Mouse (Mus musculus): ENCODE measurements around the gene Ufsp1. TPM values are rescaled to one million over a fixed set of nuclear protein-coding genes. Genes with fewer than 3 reads are reported as not detected.

Gene Ufsp1
- polyA plus RNA-seq, 1 experiment from 2014 or later: 8.5 TPM

- Histone ChIP-seq H3K9me3 (replicated peaks) (no peaks in the 10 kb centered on the region), H3K36me3 (peaks cover 55% of the 10 kb centered on the region), H3K27me3 (ENCODE audit: low read depth, poor library complexity, severe bottlenecking) (no peaks in the 10 kb centered on the region), H3K4me3 (no peak overlapping the region), H3K27ac (no peak overlapping the region), H3K4me1 (peaks cover 21% of the 10 kb centered on the region)
- DNase-seq (ENCODE audit: low spot score): no peak
- 93% methylated on average over 1 of the region's 1 CpGs for WGBS
Observed at GRCm38 (mm10) chr5:137318570-137318969, 24.1 kb downstream of the Ufsp1 start.

GRCm38 (mm10) chr5:137320996-137321395 is 26.6 kb downstream of the Ufsp1 start:
- WGBS: 97% methylated on average over 3 of the region's 3 CpGs
- H3K36me3 ChIP-seq: peaks cover 66% of the 10 kb centered on the region
- no peak overlapping the region for H3K4me3 ChIP-seq

GRCm38 (mm10) chr5:137330910-137331309 is 36.5 kb downstream of the Ufsp1 start:
- Histone ChIP-seq H3K27me3 (ENCODE audit: low read depth, poor library complexity, severe bottlenecking) (no peaks in the 10 kb centered on the region), H3K4me3 (no peak overlapping the region), H3K4me1 (peaks cover 18% of the 10 kb centered on the region), H3K9me3 (replicated peaks) (no peaks in the 10 kb centered on the region), H3K36me3 (peaks cover 13% of the 10 kb centered on the region), H3K27ac (no peak overlapping the region)
- DNase-seq (ENCODE audit: low spot score): no peak
- 92% methylated on average over 7 of the region's 7 CpGs for WGBS

More at GRCm38 (mm10) chr5:137320996-137321395, 26.6 kb downstream of the Ufsp1 start:
- H3K4me1 ChIP-seq: no peaks in the 10 kb centered on the region
- H3K27ac ChIP-seq: no peak overlapping the region
- DNase-seq (ENCODE audit: low spot score): no peak
- no peaks in the 10 kb centered on the region for H3K27me3 ChIP-seq (ENCODE audit: low read depth, poor library complexity, severe bottlenecking)
- no peaks in the 10 kb centered on the region for H3K9me3 ChIP-seq (replicated peaks)

- peaks cover 30% of the 10 kb centered on the region for H3K4me1 ChIP-seq
- no peak for DNase-seq (ENCODE audit: low spot score)
Observed at GRCm38 (mm10) chr5:137332857-137333511, 38.6 kb downstream of the Ufsp1 start.

GRCm38 (mm10) chr5:137333512-137334174 is 39.2 kb downstream of the Ufsp1 start, which contains the start of gene Slc12a9:
TSS of gene Slc12a9 (minus strand) at chr5:137333597.
- no peaks in the 10 kb centered on the region for H3K36me3 ChIP-seq
- under 1% methylated on average over 44 of the region's 44 CpGs for WGBS
- no peaks in the 10 kb centered on the region for H3K27me3 ChIP-seq (ENCODE audit: low read depth, poor library complexity, severe bottlenecking)
- H3K4me3 ChIP-seq: peak within 1 kb of the TSS; percentile 71
- H3K27ac ChIP-seq: peak within 1 kb of the TSS; percentile 86
- no peaks in the 10 kb centered on the region for H3K9me3 ChIP-seq (replicated peaks)
- peaks cover 35% of the 10 kb centered on the region for H3K4me1 ChIP-seq
- DNase-seq (ENCODE audit: low spot score): peak; percentile 89

More at GRCm38 (mm10) chr5:137332857-137333511, 38.6 kb downstream of the Ufsp1 start:
- peak overlapping the region; percentile 86 for H3K27ac ChIP-seq
- no peaks in the 10 kb centered on the region for H3K36me3 ChIP-seq
- H3K4me3 ChIP-seq: peak overlapping the region; percentile 71
- WGBS: 22% methylated on average over 15 of the region's 15 CpGs
- no peaks in the 10 kb centered on the region for H3K27me3 ChIP-seq (ENCODE audit: low read depth, poor library complexity, severe bottlenecking)
- H3K9me3 ChIP-seq (replicated peaks): no peaks in the 10 kb centered on the region

DNA sequence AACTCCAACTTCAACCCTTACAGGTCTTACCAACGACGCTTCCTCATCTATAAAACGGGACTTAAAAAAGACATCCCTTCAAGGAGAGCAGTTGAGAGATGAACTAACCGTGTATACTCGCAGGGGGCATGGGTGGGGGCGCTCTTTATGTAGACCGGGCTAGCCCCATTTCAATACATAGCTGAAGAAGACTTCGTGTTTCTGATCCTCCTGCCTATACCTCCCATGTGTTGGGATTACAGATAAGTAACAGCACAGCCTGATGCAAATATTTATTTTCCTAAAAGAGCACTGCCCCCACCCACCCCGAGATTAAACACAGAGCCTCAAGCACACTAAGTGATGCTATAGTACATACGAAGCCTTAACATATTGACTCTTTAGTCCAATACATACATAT is 39.9 kb downstream of the Ufsp1 start:
- Histone ChIP-seq H3K27me3 (ENCODE audit: low read depth, poor library complexity, severe bottlenecking) (no peaks in the 10 kb centered on the region), H3K4me1 (peaks cover 42% of the 10 kb centered on the region), H3K36me3 (no peaks in the 10 kb centered on the region), H3K4me3 (no peak overlapping the region), H3K9me3 (replicated peaks) (no peaks in the 10 kb centered on the region), H3K27ac (no peak overlapping the region)
- 65% methylated on average over 10 of the region's 10 CpGs for WGBS
- no peak for DNase-seq (ENCODE audit: low spot score)

DNA sequence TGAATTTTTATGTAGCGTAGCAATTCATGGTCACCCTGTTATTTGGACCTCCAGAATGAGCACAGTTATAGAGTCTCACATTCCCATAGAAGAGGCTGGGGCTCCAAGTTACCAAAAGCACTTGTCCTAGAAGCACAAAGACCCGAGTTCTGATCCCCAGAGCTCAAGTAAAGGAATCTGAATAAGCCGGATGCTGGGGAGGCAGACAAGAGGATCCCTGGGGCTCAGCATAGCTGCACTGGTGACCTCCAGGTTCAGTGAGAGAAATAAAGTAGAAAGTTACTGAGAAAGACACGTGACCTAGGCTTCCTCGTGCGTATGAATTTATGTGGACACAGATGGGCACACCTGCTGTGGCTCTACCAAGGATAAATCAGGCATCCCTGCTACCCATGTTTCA is 40.6 kb downstream of the Ufsp1 start:
- Histone ChIP-seq H3K27ac (no peak overlapping the region), H3K9me3 (replicated peaks) (no peaks in the 10 kb centered on the region), H3K4me3 (no peak overlapping the region), H3K27me3 (ENCODE audit: low read depth, poor library complexity, severe bottlenecking) (no peaks in the 10 kb centered on the region), H3K4me1 (peaks cover 50% of the 10 kb centered on the region), H3K36me3 (no peaks in the 10 kb centered on the region)
- WGBS: 83% methylated on average over 6 of the region's 6 CpGs
- no peak for DNase-seq (ENCODE audit: low spot score)

GRCm38 (mm10) chr5:137337190-137337589 is 42.8 kb downstream of the Ufsp1 start:
- H3K27ac ChIP-seq: peak overlapping the region; percentile 87; the same call in 1 of the 2 replicates
- peaks cover 47% of the 10 kb centered on the region for H3K4me1 ChIP-seq
- WGBS: 52% methylated on average over 8 of the region's 8 CpGs

GRCm38 (mm10) chr5:137338256-137338655 is 43.8 kb downstream of the Ufsp1 start:
- Histone ChIP-seq H3K27ac (peak overlapping the region; percentile 87), H3K9me3 (replicated peaks) (no peaks in the 10 kb centered on the region), H3K4me3 (peak overlapping the region; percentile 51), H3K36me3 (no peaks in the 10 kb centered on the region), H3K27me3 (ENCODE audit: low read depth, poor library complexity, severe bottlenecking) (no peaks in the 10 kb centered on the region), H3K4me1 (peaks cover 36% of the 10 kb centered on the region)
- under 1% methylated on average over 19 of the region's 19 CpGs for WGBS
- peak; percentile 87 for DNase-seq (ENCODE audit: low spot score)

More at GRCm38 (mm10) chr5:137337190-137337589, 42.8 kb downstream of the Ufsp1 start:
- Histone ChIP-seq H3K9me3 (replicated peaks) (no peaks in the 10 kb centered on the region), H3K36me3 (no peaks in the 10 kb centered on the region), H3K4me3 (no peak overlapping the region), H3K27me3 (ENCODE audit: low read depth, poor library complexity, severe bottlenecking) (no peaks in the 10 kb centered on the region)
- no peak for DNase-seq (ENCODE audit: low spot score)

GRCm38 (mm10) chr5:137338663-137339289 is 44.3 kb downstream of the Ufsp1 start:
- Histone ChIP-seq H3K9me3 (replicated peaks) (no peaks in the 10 kb centered on the region), H3K27me3 (ENCODE audit: low read depth, poor library complexity, severe bottlenecking) (no peaks in the 10 kb centered on the region), H3K4me3 (peak overlapping the region; percentile 51), H3K27ac (peak overlapping the region; percentile 87), H3K36me3 (no peaks in the 10 kb centered on the region), H3K4me1 (peaks cover 32% of the 10 kb centered on the region)
- DNase-seq (ENCODE audit: low spot score): no peak
- WGBS: 4% methylated on average over 11 of the region's 11 CpGs

- H3K27ac ChIP-seq: peak overlapping the region; percentile 87
Observed at GRCm38 (mm10) chr5:137339290-137339979, 45.0 kb downstream of the Ufsp1 start.

GRCm38 (mm10) chr5:137340222-137340621 is 45.8 kb downstream of the Ufsp1 start:
- Histone ChIP-seq H3K36me3 (no peaks in the 10 kb centered on the region), H3K4me3 (no peak overlapping the region), H3K27ac (no peak overlapping the region), H3K27me3 (ENCODE audit: low read depth, poor library complexity, severe bottlenecking) (no peaks in the 10 kb centered on the region), H3K4me1 (peaks cover 38% of the 10 kb centered on the region), H3K9me3 (replicated peaks) (no peaks in the 10 kb centered on the region)
- 81% methylated on average over 6 of the region's 6 CpGs for WGBS
- DNase-seq (ENCODE audit: low spot score): no peak

More at GRCm38 (mm10) chr5:137339290-137339979, 45.0 kb downstream of the Ufsp1 start:
- Histone ChIP-seq H3K27me3 (ENCODE audit: low read depth, poor library complexity, severe bottlenecking) (no peaks in the 10 kb centered on the region), H3K4me3 (peak overlapping the region; percentile 51), H3K36me3 (no peaks in the 10 kb centered on the region), H3K4me1 (peaks cover 32% of the 10 kb centered on the region), H3K9me3 (replicated peaks) (no peaks in the 10 kb centered on the region)
- WGBS: 11% methylated on average over 22 of the region's 22 CpGs
- peak; percentile 48 for DNase-seq (ENCODE audit: low spot score)
